Mouse (Mus musculus) ES-Bruce4 (cell line): ENCODE measurements around the gene Ctdsp1.

Experiments used
- CTCF ChIP-seq: IDR thresholded peaks from one replicate; pipeline ENCODE4 v1.8.1; 2011; ENCODE audit warnings: low read depth, low read length
- EP300 ChIP-seq: IDR thresholded peaks from 2 replicates; pipeline ENCODE4 v1.6.1; 2011; ENCODE audit warnings: low read depth, low read length; ENCODE audit not compliant: insufficient read depth
- POLR2A ChIP-seq: IDR thresholded peaks from one replicate; pipeline ENCODE4 v1.8.1; 2011; ENCODE audit warnings: low read length; ENCODE audit not compliant: insufficient read depth

GRCm38 (mm10) chr1:74400531-74400930, 9.2 kb downstream of the Ctdsp1 start:
- no peak for TF ChIP-seq EP300
- no peak for TF ChIP-seq POLR2A
- TF ChIP-seq CTCF, result no peak
